Mouse (Mus musculus): ENCODE data around the gene Cabp1. TPM values are rescaled to one million over a fixed set of nuclear protein-coding genes. Genes with fewer than 3 reads are reported as not detected.
A peak's percentile ranks its signal among the peaks of the same experiment; 100 is the strongest.

Cabp1 gene
- total RNA-seq, 2 experiments from 2014 or later, result 122 to 123 TPM

DNA sequence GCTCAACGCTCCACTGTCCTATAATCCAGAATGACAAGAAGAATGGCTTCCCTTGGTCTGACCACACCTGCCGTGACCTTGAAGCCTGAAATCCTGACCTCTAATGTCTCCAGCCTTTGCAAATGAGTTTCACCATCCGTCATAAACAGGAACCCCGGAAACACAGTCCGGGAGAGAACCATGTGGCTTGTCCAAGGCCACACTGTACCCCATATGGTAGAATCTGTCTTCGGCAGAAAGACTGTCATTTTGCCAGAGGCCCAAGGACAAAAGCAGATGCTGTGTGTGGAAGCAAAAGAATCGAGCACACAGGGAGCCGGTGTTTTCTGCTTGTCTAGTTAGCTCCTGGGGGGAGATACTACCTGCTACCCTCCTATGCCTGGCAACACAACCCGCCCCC lies 18.3 kb upstream of the Cabp1 start:
- DNase-seq (ENCODE audit: low spot score in 2 of 2), result peak in 1 of 2 experiments; percentile 38

DNA sequence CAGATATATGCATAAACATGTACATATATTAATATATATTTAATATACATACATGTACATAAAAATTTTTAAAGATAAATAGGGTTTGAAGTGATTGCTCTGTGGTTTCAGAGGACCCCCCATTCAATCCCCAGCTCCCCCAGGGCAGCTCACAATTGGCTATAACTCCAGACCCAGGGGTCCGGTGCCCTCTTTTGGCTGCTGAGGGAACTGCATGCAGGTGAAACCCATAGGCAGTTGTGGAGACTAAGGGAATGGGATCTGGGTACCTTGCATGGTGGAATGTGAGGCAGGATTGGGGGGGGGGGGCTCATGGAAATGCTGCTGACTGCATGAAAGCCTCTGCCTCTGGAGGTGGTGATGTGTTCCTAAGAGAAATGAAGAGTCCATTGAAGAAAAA lies 16.2 kb upstream of the Cabp1 start:
- no peak for DNase-seq (ENCODE audit: low spot score in 2 of 2)

DNA sequence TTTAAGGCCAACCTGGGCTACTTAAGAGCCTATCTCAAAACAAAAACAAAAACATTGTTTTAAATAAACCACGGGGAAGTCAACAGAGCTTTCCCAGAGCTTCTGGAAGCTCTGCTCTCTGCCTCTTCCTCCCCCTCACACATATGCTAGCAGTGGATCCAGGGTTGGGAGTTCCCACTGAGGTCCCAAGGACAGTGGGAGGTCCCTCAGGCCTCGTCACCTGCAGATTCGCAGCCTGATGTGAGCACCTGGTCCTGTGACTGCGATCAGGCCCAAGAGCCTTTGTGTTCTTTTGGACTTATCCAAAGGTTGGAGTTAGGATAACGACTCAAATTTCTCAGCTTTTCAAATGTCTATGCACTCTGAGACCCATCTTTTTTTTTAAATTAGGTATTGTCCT lies 14.4 kb upstream of the Cabp1 start:
- no peak for DNase-seq (ENCODE audit: low spot score in 2 of 2)

DNA sequence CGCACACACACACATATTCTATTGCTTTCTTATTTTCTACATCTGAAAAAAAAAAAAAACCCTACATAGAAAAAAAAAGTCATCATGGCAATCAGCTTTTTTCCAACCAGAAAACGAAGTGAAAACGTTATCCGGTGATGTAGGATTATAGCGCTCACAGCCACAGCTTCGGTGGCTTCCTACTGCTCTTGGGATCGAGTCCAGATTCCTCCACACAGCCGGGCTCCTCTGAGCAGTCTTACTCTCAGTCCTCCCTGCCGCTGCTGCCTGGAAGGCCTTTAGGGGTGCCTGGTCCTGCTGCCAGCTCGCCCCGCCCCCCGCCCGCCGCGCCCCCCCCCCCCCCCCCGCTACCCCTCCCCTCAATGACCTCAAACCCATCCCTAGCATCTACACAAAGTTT lies 13.7 kb upstream of the Cabp1 start:
- no peak for DNase-seq (ENCODE audit: low spot score in 2 of 2)

DNA sequence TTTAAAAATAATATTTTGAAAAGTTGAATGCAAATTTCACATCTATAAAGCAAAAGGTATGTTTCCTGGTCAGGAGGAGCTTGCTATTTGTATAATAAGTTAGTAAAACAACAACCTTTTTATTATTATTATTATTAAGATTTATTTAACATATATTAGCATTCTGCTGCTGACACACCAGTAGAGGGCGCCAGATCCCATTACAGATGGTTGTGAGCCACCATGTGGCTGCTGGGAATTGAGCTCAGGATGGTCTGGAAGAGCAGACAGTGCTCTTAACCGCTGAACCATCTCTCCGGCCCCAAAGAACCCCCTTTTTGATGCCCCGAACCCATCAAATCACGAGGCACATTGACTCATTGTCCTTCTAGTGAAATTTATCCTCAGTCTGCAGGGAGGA lies 13.1 kb upstream of the Cabp1 start:
- no peak for DNase-seq (ENCODE audit: low spot score in 2 of 2)

DNA sequence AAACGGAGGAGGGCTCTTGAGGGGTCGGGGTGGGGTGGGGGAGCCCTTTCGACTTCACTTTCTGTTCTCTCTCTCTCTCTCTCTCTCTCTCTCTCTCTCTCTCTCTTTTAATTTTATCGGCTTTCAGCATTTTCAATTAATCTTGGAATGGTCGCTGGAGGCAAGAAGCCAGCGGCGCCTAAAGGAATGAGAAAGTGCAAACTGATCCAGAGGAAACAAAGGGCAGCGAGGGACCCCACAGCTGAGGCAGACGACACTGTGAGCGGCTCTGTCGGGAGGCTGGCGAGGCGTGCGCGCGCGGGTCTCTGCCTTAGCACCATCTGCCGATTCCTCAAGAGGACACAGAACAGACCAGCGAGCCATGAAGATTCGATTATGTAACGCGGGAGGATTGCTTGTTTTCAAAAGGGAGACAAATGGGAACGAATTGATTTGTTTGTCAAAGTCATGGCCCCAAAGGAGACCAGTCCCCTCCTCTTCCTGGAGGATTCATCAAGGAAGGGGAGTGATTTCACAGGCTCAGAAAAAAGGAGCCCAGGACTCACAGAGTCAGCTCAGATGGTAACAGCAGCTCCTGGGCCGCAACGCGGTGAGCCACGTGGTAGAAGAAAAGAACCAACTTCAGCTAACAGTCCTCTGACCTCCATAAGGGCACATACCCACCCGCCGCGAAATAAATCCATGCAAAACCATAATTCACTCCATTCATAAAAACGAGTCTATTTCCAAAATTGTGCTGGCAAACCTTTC lies 10.6 kb upstream of the Cabp1 start:
- peak in 1 of 2 experiments; percentile 69 for DNase-seq (ENCODE audit: low spot score in 2 of 2)

DNA sequence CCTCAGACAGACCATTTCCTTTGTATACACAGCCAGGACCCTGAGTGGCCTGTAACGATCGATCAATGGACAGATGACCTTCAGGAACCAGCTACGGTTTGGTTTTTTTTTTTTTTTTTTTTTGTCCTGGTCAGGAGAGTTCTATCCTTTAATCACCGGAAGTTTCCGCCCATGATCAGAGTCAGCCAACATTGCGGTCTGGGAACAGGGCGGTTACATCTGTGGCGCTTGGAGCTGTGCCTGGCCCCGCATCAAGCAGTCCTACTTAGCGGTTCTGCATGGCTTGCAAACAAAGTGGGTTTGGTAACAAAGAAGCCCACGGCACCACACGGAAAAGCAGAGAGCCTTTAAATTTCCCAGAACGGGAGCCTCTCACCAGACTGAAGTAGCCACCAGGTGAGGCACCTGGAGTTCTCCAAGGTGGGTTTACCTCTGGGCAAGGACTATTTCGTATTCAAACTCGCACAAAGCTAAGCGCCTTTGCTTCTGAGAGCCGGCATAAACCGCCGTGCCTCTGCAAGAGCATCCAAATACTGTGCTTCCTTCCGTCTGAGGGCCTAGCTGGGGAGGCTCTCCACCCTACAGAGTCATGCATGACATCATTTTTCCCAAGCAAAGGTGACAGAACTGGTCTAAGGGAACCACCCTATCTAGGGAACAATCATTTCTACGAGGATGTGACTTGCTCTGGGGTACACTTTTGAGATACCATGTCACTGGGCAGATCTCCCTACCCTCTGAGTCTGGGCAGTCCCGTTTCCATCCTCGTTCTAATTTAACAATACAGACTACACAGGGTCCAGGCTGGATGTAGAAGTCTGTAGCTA lies 9.8 kb upstream of the Cabp1 start:
- DNase-seq (ENCODE audit: low spot score in 2 of 2), result no peak

- no peak for DNase-seq (ENCODE audit: low spot score in 2 of 2)
Observed at GRCm38 (mm10) chr5:115194626-115195221, 543 bp upstream of the Cabp1 start.

GRCm38 (mm10) chr5:115193226-115193625 lies 955 bp downstream of the Cabp1 start:
- no peak for DNase-seq (ENCODE audit: low spot score in 2 of 2)

- no peak for DNase-seq (ENCODE audit: low spot score in 2 of 2)
Observed at GRCm38 (mm10) chr5:115192828-115193195, 1.4 kb downstream of the Cabp1 start.

GRCm38 (mm10) chr5:115191880-115192827 lies 2.0 kb downstream of the Cabp1 start:
- DNase-seq (ENCODE audit: low spot score in 2 of 2), result no peak

GRCm38 (mm10) chr5:115190081-115190480 lies 4.1 kb downstream of the Cabp1 start:
- no peak for DNase-seq (ENCODE audit: low spot score in 2 of 2)

- DNase-seq (ENCODE audit: low spot score in 2 of 2), result peak in 1 of 2 experiments; percentile 55
Observed at GRCm38 (mm10) chr5:115188824-115189223, 5.4 kb downstream of the Cabp1 start.

DNA sequence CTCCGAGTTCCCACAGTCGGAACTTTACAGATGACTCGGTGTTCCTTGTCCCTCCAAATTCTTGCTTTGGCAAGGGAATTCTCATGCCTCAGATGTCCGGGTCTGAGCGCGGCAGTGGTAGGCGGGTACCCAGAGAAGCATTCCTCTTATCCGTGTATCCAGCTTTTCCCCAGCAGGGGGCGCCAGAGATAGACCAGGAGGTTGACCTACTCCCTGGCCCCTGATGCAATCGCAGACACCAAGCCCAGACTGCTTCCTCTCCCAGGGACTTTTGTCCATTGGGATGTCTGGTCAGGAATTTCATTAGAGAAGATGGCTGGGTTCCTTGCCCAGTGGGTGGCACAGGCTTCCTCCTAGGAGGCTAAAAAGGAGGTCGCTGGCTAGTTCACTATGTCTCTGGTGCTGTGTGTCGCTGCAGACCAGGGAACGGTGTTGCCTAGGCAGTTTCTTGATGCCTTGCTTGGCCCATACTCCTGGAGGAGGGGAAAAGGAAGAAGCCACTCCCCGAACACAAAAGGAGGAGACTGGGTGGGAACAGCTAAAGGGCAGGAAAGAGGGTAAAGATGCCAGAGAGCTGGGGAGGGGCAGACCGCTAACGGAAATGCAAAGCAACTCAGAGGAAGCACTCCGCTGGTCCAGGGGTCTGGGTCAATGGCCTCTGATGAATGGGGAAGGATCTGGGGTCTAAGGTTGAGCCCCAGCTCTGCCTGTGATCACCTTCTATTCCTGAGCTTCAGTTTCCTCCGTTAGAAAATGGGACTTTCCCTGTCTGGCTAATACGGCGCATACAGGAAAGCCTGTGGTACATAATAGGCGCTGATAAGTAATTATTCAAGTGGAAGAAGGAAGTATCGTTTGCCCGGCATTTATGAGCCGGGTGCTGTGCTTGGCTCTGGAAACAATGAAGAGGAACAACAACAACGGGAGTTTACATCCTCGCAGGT lies 6.7 kb downstream of the Cabp1 start:
- peak; percentile 79 to 96 for DNase-seq (ENCODE audit: low spot score in 2 of 2)

- DNase-seq (ENCODE audit: low spot score in 2 of 2), result peak in 1 of 2 experiments; percentile 54
Observed at GRCm38 (mm10) chr5:115186371-115187073, 7.7 kb downstream of the Cabp1 start.

DNA sequence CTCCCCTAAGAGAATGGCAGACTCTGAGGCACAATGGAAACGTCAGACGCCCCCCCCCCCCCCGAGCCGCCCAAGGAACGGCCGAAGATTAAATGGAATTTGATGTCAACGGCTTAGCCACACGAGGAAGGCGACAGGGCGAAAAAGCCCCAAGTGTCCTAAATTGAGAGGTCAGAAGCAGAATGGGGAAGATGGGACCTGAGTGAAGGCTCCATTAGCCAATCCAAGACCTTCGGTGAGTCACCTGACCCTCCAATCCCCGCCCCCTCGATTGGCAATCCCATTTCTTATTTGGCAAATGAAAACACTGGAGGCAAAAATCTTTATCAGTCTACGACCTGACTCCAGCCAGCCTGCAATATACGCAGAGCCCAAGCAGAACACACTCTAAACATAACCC lies 9.5 kb downstream of the Cabp1 start:
- DNase-seq (ENCODE audit: low spot score in 2 of 2), result peak in 1 of 2 experiments; percentile 60

DNA sequence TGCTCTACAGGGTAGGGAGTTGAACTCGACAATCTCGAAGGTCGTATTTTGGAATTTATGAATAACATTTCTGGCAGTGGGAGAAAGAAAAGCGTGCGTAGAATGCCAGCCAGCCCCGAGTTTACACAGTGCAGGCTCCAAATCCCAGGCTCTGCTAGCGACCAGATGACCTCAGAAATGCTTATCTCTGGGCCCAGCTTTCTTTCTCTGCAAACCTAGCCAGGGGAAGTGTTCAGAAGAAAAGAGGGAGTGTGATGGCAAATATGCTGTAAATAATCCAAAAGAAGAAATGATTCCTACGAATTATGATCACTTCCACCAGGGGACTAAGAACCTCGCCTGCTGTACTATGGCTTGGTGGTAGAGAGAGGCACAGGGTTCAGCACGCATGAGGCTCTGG lies 10.7 kb downstream of the Cabp1 start:
- no peak for DNase-seq (ENCODE audit: low spot score in 2 of 2)

GRCm38 (mm10) chr5:115182925-115183324 lies 11.3 kb downstream of the Cabp1 start:
- no peak for DNase-seq (ENCODE audit: low spot score in 2 of 2)

- DNase-seq (ENCODE audit: low spot score in 2 of 2), result no peak
Observed at GRCm38 (mm10) chr5:115181248-115181940, 12.8 kb downstream of the Cabp1 start.

Measured in layer of hippocampus, adult 18-20 months (tissue).